Mouse (Mus musculus) neural tube, embryonic 12.5 days (tissue): ENCODE measurements at regions not wholly inside any gene's neighbourhood (a gene's known extent, or its start where the extent isn't known, plus 50 kb on each side); places are given as distances from the start of the nearest gene placed in this dataset.

Source experiments
- ATAC-seq: fragments of 200-750 bp; cut with Nextera tagmentation; 2 replicates; pipeline ENCODE4 v1.8.0; 2017; ENCODE audit warnings: low read depth, mild to moderate bottlenecking, moderate TSS enrichment, moderate library complexity; ENCODE audit not compliant: low FRiP score
- H3K27ac ChIP-seq: fragments of 300-500 bp; sonication (generic); 2 replicates; pipeline ENCODE4 v1.5.1; 2016
- H3K27me3 ChIP-seq: fragments of 300-500 bp; sonication (generic); replicated peaks from 2 replicates; pipeline ENCODE4 v1.6.1; 2016; ENCODE audit warnings: mild to moderate bottlenecking
- H3K36me3 ChIP-seq: fragments of 300-500 bp; sonication (generic); 2 replicates; pipeline ENCODE4 v1.6.1; 2016; ENCODE audit warnings: mild to moderate bottlenecking
- H3K4me1 ChIP-seq: fragments of 300-500 bp; sonication (generic); 2 replicates; pipeline ENCODE4 v1.6.1; 2016
- H3K4me2 ChIP-seq: fragments of 300-500 bp; sonication (generic); replicated peaks from 2 replicates; pipeline ENCODE4 v1.6.1; 2016; ENCODE audit warnings: mild to moderate bottlenecking
- H3K4me3 ChIP-seq: fragments of 300-500 bp; sonication (generic); 2 replicates; pipeline ENCODE4 v1.5.1; 2016
- H3K9ac ChIP-seq: fragments of 300-500 bp; sonication (generic); 2 replicates; pipeline ENCODE4 v1.6.1; 2016; ENCODE audit warnings: mild to moderate bottlenecking
- H3K9me3 ChIP-seq: fragments of 300-500 bp; sonication (generic); 2 replicates; pipeline ENCODE4 v1.6.1; 2016; ENCODE audit warnings: mild to moderate bottlenecking
- WGBS: fragments of 180-500 bp; shearing (Covaris S2); methylation state at CpG from one replicate; pipeline ENCODE4 v1.1.7; 2016; 5-methylcytosine and 5-hydroxymethylcytosine counted together

DNA sequence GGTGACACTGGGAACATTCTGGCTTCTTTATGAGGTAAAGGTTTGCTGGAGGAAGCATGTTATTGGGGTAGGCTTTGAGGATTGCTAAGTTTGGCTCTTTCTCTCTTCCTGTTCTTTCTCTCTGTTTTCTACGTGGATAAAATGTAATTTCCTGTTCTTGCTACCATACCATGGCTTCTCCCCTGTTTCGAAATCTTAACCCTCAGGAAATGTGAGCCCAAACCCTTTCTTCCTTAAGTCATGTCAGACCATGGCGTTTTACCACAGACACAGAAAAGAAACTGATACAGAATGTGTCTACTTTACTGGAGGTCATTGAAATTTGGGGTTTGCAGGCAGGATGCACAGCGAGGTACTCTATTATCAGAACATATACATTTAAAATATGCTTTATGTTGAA, 552.7 kb upstream of the Camk1g start:
- no peaks in the 10 kb centered on the region for H3K9me3 ChIP-seq
- WGBS: 87% methylated on average over 4 of the region's 4 CpGs
- H3K9ac ChIP-seq: no peak overlapping the region
- no peaks in the 10 kb centered on the region for H3K27me3 ChIP-seq
- H3K4me3 ChIP-seq: no peak overlapping the region
- ATAC-seq: no peak
- no peak overlapping the region for H3K4me2 ChIP-seq
- no peak overlapping the region for H3K27ac ChIP-seq
- H3K36me3 ChIP-seq: no peaks in the 10 kb centered on the region
- no peaks in the 10 kb centered on the region for H3K4me1 ChIP-seq

DNA sequence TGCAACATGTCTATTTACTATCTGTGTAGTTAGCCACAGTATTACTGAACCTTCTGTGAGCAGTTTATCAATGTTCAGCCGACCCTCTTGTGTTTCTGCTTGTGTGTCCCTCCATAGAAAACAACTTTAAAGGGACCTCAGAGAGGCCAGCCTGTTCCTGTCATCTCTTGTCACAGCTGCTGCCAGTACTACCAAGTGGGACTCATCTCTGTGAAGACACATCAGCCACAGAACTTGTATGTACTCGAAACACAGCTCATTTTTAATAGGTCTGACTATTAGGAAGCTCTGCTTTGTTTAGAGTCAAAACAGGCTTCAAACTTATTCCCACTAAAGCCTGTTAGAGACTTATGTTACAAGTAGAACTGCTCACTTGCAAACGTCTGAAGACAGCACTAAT, 549.1 kb upstream of the Camk1g start:
- 66% methylated on average over 3 of the region's 3 CpGs for WGBS
- Histone ChIP-seq H3K4me2 (no peak overlapping the region), H3K4me1 (no peaks in the 10 kb centered on the region), H3K4me3 (no peak overlapping the region), H3K9me3 (no peaks in the 10 kb centered on the region), H3K36me3 (no peaks in the 10 kb centered on the region), H3K9ac (no peak overlapping the region), H3K27ac (no peak overlapping the region), H3K27me3 (no peaks in the 10 kb centered on the region)
- ATAC-seq: no peak

DNA sequence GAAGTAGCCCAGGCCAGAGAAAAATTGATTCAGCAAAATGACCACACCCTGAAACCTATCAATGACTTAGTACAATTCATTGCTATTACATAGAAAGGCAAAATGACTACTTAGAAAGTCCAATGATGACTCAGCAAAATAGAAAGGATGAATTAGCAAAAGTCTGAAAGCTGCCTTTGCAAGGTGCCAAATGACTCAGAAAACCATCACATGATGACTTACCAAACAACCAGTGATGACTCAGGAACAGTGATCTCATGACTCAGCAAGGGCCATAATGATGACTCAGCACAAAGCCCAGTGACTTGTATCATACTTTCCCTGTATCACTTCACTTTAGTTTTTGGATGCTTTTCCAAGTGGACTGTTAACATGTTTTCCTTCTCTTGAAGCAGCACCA, 535.6 kb upstream of the Camk1g start:
- H3K4me2 ChIP-seq: no peak overlapping the region
- H3K9ac ChIP-seq: no peak overlapping the region
- no peak for ATAC-seq
- no peaks in the 10 kb centered on the region for H3K9me3 ChIP-seq
- no peaks in the 10 kb centered on the region for H3K36me3 ChIP-seq
- H3K27ac ChIP-seq: no peak overlapping the region
- no peak overlapping the region for H3K4me3 ChIP-seq
- H3K27me3 ChIP-seq: no peaks in the 10 kb centered on the region
- no peaks in the 10 kb centered on the region for H3K4me1 ChIP-seq

DNA sequence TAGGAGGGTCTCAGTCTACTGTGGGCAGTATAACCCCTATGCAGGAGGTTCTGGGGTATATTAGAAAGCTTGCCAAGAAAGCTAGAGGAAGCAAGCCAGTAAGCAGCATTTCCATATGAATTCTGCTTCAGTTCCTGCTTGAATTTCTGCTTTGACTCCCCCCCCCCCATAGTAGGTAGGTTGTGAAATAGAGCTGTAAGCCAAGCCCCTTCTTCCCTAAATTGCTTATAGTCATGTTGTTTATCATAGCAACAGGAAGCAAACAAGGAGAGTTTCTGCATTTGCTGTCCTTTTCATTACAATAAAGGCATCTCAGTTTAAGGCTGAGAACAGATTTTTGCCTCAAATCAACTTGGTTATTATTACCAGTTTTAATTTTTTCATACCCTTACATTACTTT, 524.0 kb upstream of the Camk1g start:
- no peak for ATAC-seq
- Histone ChIP-seq H3K36me3 (no peaks in the 10 kb centered on the region), H3K27me3 (no peaks in the 10 kb centered on the region), H3K4me1 (peaks cover 7% of the 10 kb centered on the region), H3K4me2 (no peak overlapping the region), H3K27ac (no peak overlapping the region), H3K9ac (no peak overlapping the region), H3K4me3 (no peak overlapping the region), H3K9me3 (no peaks in the 10 kb centered on the region)

DNA sequence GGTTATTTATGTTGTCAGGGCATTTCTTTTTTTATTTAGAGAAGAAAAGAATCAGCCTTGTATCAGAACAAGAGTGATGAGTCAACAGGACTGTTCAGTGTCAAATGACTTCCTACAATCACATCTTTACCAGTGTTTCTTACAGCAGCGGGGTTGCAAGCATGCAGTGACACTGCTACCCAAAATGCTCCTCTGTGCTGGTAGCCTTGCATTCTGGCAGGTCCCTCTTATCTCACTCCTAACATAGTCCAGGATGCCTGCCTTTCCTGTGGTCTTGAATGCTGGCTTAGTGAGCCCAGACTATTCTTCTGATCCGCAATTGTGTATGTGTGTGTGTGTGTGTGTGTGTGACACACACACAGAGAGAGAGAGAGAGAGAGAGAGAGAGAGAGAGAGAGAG, 506.4 kb upstream of the Camk1g start:
- Histone ChIP-seq H3K27me3 (no peaks in the 10 kb centered on the region), H3K4me1 (no peaks in the 10 kb centered on the region), H3K27ac (no peak overlapping the region), H3K9ac (no peak overlapping the region), H3K4me2 (no peak overlapping the region), H3K9me3 (no peaks in the 10 kb centered on the region), H3K4me3 (no peak overlapping the region), H3K36me3 (no peaks in the 10 kb centered on the region)
- no peak for ATAC-seq
- WGBS: 84% methylated on average over 2 of the region's 2 CpGs

DNA sequence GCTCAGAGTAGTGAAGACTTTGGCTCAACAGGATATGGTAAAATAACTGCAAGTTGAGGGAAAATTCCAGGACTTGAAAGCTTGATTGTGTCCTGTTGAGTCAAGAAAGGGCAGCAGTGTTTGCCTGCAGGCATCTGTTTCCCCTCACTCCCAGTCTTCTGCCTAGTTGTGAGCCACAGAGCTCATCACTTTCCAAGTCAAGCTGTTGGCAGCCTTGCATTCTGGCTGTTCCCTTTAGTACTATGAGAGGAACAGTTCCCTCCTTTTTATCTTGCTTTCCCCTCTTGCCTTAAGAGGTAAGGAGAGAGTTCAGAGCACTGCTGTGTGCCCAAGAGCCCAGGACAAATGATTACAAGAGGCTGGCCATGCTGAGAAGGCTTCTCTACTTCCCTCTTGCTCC, 506.0 kb upstream of the Camk1g start:
- no peaks in the 10 kb centered on the region for H3K27me3 ChIP-seq
- no peak overlapping the region for H3K4me3 ChIP-seq
- H3K9ac ChIP-seq: no peak overlapping the region
- H3K9me3 ChIP-seq: no peaks in the 10 kb centered on the region
- ATAC-seq: no peak
- H3K36me3 ChIP-seq: no peaks in the 10 kb centered on the region
- H3K27ac ChIP-seq: no peak overlapping the region
- H3K4me1 ChIP-seq: no peaks in the 10 kb centered on the region
- no peak overlapping the region for H3K4me2 ChIP-seq

DNA sequence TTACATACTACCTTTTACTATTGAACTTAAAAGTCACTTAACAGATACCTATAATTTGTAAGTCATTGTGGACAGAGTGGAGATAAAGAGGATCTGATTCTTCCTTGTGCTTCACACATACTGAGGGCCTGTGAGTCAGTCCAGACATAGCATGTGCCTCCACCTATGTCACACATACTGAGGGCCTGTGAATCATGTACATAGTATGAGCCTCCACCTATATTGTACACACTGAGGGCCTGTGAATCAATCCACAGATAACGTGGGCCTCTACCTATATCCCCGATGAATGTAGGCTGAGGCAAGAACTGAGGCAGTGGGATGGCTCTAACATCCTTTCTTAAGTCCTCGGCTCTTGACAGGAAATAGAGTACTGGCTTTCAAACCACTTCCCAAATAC, 505.2 kb upstream of the Camk1g start:
- Histone ChIP-seq H3K4me2 (no peak overlapping the region), H3K9ac (no peak overlapping the region), H3K9me3 (no peaks in the 10 kb centered on the region), H3K4me1 (no peaks in the 10 kb centered on the region), H3K27ac (no peak overlapping the region), H3K4me3 (no peak overlapping the region), H3K27me3 (no peaks in the 10 kb centered on the region), H3K36me3 (no peaks in the 10 kb centered on the region)
- ATAC-seq: no peak
- 92% methylated on average over 3 of the region's 3 CpGs for WGBS

DNA sequence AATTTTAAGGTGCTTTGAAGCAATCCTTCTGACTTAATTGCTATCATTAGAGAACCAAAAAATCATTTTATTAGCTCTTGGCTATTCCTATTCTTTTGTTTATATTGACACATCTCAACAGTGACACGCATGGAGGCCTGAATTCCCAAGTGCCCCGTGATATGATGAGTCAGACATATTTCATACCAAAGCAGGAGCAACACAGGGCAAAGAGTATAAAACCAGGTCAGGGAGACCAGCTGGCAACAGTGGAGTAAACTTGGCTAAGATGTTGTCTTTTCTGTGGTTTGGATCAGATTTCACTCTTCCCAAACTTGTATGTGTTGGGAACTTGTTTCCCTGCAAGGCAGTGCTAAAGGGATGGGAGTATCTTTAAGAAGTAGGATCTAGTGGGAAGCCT, 500.6 kb upstream of the Camk1g start:
- no peak for ATAC-seq
- Histone ChIP-seq H3K27ac (no peak overlapping the region), H3K4me3 (no peak overlapping the region), H3K9me3 (no peaks in the 10 kb centered on the region), H3K27me3 (no peaks in the 10 kb centered on the region), H3K36me3 (no peaks in the 10 kb centered on the region), H3K4me2 (no peak overlapping the region), H3K4me1 (no peaks in the 10 kb centered on the region), H3K9ac (no peak overlapping the region)
- WGBS: 75% methylated on average over 2 of the region's 2 CpGs

DNA sequence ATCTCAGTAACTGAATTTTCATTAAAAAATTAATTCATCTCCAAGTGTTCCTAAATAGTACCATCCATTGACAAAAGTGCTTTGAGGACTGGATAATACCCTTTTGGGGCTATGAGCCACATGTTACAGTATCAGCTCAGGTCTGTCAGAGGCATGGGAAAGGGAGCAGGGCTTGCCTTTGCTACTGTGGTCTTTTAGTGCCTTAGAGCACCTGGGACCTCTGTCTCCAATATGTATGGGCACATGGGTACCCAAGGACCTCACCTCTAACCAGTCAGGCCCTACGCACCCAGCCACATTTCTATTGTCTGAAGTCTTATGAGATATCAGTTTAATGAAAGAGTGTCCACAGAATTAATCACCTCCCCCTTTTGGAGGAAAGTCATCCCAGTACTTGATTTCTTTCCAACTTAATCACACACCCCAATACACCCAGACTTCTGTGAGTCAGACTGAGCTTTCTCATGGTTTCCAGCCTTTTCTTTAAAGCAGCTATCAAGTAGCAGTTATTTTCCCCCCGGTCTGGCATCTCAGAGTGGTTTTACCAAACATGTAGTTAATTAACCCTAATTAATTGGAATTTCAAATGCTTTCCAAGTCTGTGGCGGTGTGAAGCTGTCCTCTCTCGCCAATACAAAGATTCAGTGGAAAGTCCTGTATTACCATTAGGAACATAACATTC, 498.7 kb upstream of the Camk1g start:
- no peak overlapping the region for H3K27ac ChIP-seq

DNA sequence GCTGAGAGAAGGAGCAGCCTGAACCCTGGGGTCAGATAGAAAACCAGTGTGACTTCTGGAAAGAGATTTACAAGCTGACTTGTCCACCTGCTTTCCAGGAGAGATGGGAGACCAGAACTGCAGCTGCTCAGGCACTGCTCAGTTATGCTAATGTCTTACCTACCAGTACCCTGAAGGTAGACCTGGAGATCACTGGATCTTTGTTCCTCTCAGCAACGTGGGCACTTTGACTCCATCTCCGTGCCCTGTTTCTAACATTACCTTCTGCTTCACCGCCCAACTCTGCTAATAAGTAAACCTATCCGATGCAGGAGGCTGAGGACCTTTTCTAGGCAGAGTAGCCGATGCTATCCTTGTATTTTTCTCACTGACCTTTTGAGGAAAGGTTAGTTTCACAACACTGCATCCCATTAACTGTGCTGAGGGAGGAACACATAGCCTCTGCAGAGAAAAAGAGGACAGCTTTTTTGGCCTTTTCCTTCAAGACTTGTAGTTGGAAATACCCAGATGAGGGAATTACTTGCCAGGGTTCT, 490.7 kb upstream of the Camk1g start:
- Histone ChIP-seq H3K9me3 (no peaks in the 10 kb centered on the region), H3K4me1 (peaks cover 11% of the 10 kb centered on the region; the same call in 1 of the 2 replicates), H3K4me3 (no peak overlapping the region), H3K4me2 (no peak overlapping the region), H3K9ac (no peak overlapping the region), H3K27me3 (no peaks in the 10 kb centered on the region), H3K36me3 (no peaks in the 10 kb centered on the region), H3K27ac (no peak overlapping the region)
- no peak for ATAC-seq
- WGBS: 66% methylated on average over 5 of the region's 5 CpGs

More for the DNA sequence above, 498.7 kb upstream of the Camk1g start:
- H3K36me3 ChIP-seq: no peaks in the 10 kb centered on the region
- no peak overlapping the region for H3K4me2 ChIP-seq
- 80% methylated on average over 4 of the region's 4 CpGs for WGBS
- H3K4me3 ChIP-seq: no peak overlapping the region
- H3K9ac ChIP-seq: no peak overlapping the region
- no peaks in the 10 kb centered on the region for H3K9me3 ChIP-seq
- no peaks in the 10 kb centered on the region for H3K4me1 ChIP-seq
- H3K27me3 ChIP-seq: no peaks in the 10 kb centered on the region
- no peak for ATAC-seq

DNA sequence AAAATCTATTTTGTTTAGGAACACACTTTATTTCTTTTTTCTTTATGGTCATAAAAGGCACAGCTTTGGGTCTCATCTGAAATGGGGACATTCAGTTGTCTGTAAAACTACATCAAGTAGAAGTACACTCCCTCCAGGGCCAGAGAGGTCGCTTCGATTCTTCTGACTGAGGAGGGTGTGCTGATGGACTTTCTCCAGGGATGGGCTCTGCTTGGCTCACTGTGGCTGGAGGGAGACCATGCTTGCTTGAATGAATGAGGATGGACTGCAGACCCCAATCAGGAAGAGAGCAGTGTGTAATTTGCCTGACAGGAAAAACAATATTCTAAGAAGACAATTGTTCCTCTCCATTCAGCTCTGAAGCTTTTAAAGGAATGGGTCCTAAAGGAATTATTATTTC, 490.3 kb upstream of the Camk1g start:
- no peak for ATAC-seq
- Histone ChIP-seq H3K4me2 (no peak overlapping the region), H3K9me3 (no peaks in the 10 kb centered on the region), H3K27ac (no peak overlapping the region), H3K9ac (no peak overlapping the region), H3K27me3 (no peaks in the 10 kb centered on the region), H3K4me3 (no peak overlapping the region), H3K36me3 (no peaks in the 10 kb centered on the region), H3K4me1 (peaks cover 11% of the 10 kb centered on the region; the same call in 1 of the 2 replicates)
- 47% methylated on average over 2 of the region's 2 CpGs for WGBS

DNA sequence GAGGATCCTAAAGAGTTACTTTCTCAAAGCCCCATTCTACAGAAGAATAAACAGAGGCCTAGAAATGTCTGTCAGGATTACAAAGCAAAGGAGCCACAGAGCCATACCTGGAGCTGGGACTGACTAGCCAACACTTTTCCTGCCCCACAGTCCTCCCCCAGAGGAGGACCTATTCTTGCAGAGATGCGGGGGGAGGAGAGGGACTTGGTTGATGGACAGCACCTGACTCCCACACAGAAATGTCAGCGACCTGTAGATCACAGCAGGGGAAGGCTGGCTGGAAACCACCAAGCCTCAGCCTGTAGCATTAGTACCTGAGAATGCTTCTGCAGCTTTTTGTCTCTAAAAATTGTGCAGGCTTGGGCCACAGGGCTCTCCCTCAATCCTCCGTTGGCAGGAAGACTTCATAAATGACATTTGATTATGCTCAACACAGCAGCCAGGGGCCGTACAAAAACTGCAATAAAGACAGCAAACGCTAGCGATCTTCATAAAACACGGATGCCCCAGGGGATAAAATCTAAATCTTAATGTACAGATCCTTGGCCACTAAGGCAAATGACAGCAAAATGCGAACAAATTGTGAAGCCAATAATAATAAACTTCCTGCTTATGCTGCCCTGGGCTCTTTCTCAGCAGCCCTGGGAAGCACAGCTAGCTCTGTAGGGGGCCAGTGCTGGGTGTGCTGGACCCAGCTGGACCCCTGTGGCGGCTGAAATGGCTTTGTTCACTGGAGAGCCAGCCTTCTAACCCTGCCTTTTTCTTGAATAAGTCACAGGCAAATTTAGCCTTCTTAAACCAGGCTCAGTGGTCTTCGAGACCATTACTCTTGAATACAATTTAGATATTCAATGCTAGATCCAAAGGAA, 489.4 kb upstream of the Camk1g start:
- 0 out of 2 replicates have a peak, but pooled peaks have one; percentile 63 for ATAC-seq
- no peak overlapping the region for H3K27ac ChIP-seq

More for the DNA sequence above, 489.4 kb upstream of the Camk1g start:
- H3K4me3 ChIP-seq: no peak overlapping the region
- WGBS: 34% methylated on average over 10 of the region's 10 CpGs
- H3K9ac ChIP-seq: no peak overlapping the region
- H3K4me1 ChIP-seq: peaks cover 11% of the 10 kb centered on the region; the same call in 1 of the 2 replicates
- no peaks in the 10 kb centered on the region for H3K27me3 ChIP-seq
- H3K4me2 ChIP-seq: no peak overlapping the region
- no peaks in the 10 kb centered on the region for H3K9me3 ChIP-seq
- H3K36me3 ChIP-seq: no peaks in the 10 kb centered on the region
